Mouse (Mus musculus) erythroblast, embryonic 14.5 days (primary cell): ENCODE data around the gene Gfod1. TPM values are rescaled to one million over a fixed set of nuclear protein-coding genes. Genes with fewer than 3 reads are reported as not detected.
A peak's percentile ranks its signal among the peaks of the same experiment; 100 is the strongest.

Source experiments
- H3K27me3 ChIP-seq: 2 replicates; pipeline ENCODE4 v1.6.1; 2012; ENCODE audit warnings: inconsistent platforms; ENCODE audit not compliant: control insufficient read depth
- H3K36me3 ChIP-seq: 2 replicates; pipeline ENCODE4 v1.6.1; 2012; ENCODE audit warnings: mild to moderate bottlenecking, inconsistent platforms; ENCODE audit not compliant: control insufficient read depth
- H3K4me1 ChIP-seq: 2 replicates; pipeline ENCODE4 v1.6.1; 2012; ENCODE audit warnings: inconsistent platforms; ENCODE audit not compliant: control insufficient read depth
- H3K4me3 ChIP-seq: replicated peaks from 2 replicates; pipeline ENCODE3; 2012; ENCODE audit warnings: moderate library complexity, mild to moderate bottlenecking, inconsistent platforms
- H3K9me3 ChIP-seq: 2 replicates; pipeline ENCODE4 v1.6.1; 2012; ENCODE audit warnings: low read length, inconsistent platforms, mixed read lengths; ENCODE audit not compliant: control insufficient read depth
- GATA1 ChIP-seq: IDR thresholded peaks from 2 replicates; pipeline ENCODE4 v1.6.1; 2012; ENCODE audit warnings: low read length, inconsistent platforms, mixed read lengths
- TAL1 ChIP-seq: IDR thresholded peaks from 3 replicates; pipeline ENCODE4 v1.6.1; 2012; ENCODE audit warnings: low read length, inconsistent platforms, mixed read lengths
- polyA plus RNA-seq: library from polyadenylated mRNA; stranded (reverse); fragments of >175 nt; gene quantifications from 2 replicates; pipeline ENCODE4 v1.2.3, GENCODE M21; 2012

The Gfod1 gene
- 0.01 and 0.03 TPM in 2 replicates for polyA plus RNA-seq

- H3K4me1 ChIP-seq, result peaks cover 27% of the 10 kb centered on the region
- H3K27me3 ChIP-seq, result peaks cover 68% of the 10 kb centered on the region
- TF ChIP-seq GATA1, result no peak
- TF ChIP-seq TAL1, result no peak
- H3K9me3 ChIP-seq, result no peaks in the 10 kb centered on the region
- H3K4me3 ChIP-seq, result peak within 1 kb of the TSS; percentile 62
- H3K36me3 ChIP-seq, result no peaks in the 10 kb centered on the region
These were observed at the start of gene Gfod1 for GRCm38 (mm10) chr13:43304018-43304431. Gene Gfod1, minus strand, starts transcription at chr13:43304172.

DNA sequence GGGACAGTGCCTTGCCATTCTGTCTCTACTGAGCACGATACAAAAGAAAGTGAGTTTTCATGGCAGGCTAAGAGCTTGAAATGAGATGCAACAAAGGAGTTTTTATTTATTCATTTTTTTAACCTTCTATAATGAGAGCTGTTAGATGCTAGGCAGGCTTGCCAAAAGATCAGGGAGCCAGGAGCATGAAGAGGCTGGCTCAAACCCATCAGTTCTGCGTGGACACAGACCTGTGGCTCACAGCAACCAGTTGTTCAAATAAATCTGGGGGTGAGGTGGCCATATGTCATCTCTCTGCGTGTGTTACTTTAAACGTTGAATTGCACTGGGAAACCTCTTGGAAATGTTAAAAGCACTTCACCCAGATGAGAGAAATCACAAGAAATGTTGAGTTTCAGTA is 49.4 kb upstream of the Gfod1 start:
- no peak overlapping the region for H3K4me3 ChIP-seq
- H3K4me1 ChIP-seq, result peaks cover 2% of the 10 kb centered on the region
- no peaks in the 10 kb centered on the region for H3K36me3 ChIP-seq
- peaks cover 2% of the 10 kb centered on the region; the same call in 1 of the 2 replicates for H3K27me3 ChIP-seq
- H3K9me3 ChIP-seq, result no peaks in the 10 kb centered on the region
- TF ChIP-seq GATA1, result no peak
- TF ChIP-seq TAL1, result no peak

GRCm38 (mm10) chr13:43350489-43351169 is 46.7 kb upstream of the Gfod1 start:
- peaks cover 2% of the 10 kb centered on the region for H3K4me1 ChIP-seq
- H3K4me3 ChIP-seq, result no peak overlapping the region
- H3K36me3 ChIP-seq, result no peaks in the 10 kb centered on the region
- H3K9me3 ChIP-seq, result no peaks in the 10 kb centered on the region
- no peak for TF ChIP-seq TAL1
- TF ChIP-seq GATA1, result no peak
- H3K27me3 ChIP-seq, result peaks cover 2% of the 10 kb centered on the region; the same call in 1 of the 2 replicates

DNA sequence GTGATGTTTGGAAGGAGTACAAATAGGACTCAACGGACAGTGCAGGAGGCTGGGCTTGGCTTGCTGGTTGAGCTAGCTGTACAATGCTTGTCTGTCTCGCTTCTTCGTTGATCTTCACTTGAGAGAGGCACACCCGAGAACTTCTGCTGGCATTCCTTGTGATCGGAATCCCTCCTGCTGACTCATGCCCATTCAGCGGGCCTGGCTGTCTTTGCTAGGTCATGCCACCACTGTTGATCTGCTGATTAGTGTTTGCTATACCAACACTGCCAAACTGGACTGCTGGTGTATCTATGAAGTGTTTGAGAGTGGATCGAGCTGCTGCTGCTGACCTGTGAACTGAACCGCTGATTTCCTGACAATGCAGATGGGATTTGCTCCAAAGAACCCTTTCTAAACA is 45.4 kb upstream of the Gfod1 start:
- no peaks in the 10 kb centered on the region for H3K9me3 ChIP-seq
- no peak overlapping the region for H3K4me3 ChIP-seq
- TF ChIP-seq TAL1 (no peak), GATA1 (no peak)
- H3K36me3 ChIP-seq, result no peaks in the 10 kb centered on the region
- peaks cover 2% of the 10 kb centered on the region; the same call in 1 of the 2 replicates for H3K27me3 ChIP-seq
- peaks cover 2% of the 10 kb centered on the region for H3K4me1 ChIP-seq

GRCm38 (mm10) chr13:43346825-43347224 is 42.9 kb upstream of the Gfod1 start:
- Histone ChIP-seq H3K36me3 (no peaks in the 10 kb centered on the region), H3K4me3 (no peak overlapping the region), H3K9me3 (no peaks in the 10 kb centered on the region), H3K4me1 (peaks cover 2% of the 10 kb centered on the region), H3K27me3 (peaks cover 2% of the 10 kb centered on the region; the same call in 1 of the 2 replicates)
- TF ChIP-seq TAL1, result no peak
- no peak for TF ChIP-seq GATA1

DNA sequence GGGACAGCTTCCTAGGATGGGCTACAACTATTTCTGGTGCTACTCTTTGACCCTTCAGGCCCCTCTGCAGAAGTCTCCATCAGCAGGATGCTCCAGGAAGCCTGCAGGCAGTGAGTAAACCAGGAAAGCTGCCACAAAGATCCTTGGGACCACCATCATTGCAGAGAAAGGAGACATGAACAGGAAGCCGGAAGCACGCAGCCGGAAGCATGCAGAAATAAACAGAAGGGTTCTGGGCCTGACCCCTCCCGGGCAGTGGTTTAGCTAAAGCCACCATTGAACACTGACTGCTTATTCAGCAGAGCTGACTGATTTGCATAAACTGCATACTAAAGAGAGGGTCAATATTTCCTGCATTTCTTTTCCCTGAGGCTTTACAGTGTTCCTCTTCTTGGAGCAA is 34.7 kb upstream of the Gfod1 start:
- Histone ChIP-seq H3K4me3 (no peak overlapping the region), H3K9me3 (no peaks in the 10 kb centered on the region), H3K27me3 (no peaks in the 10 kb centered on the region), H3K4me1 (no peaks in the 10 kb centered on the region), H3K36me3 (no peaks in the 10 kb centered on the region)
- TF ChIP-seq TAL1 (no peak), GATA1 (no peak)

- Histone ChIP-seq H3K9me3 (no peaks in the 10 kb centered on the region), H3K4me1 (no peaks in the 10 kb centered on the region), H3K36me3 (no peaks in the 10 kb centered on the region), H3K27me3 (no peaks in the 10 kb centered on the region), H3K4me3 (no peak overlapping the region)
- TF ChIP-seq TAL1, result no peak
- no peak for TF ChIP-seq GATA1
These were observed 34.0 kb upstream of the Gfod1 start for GRCm38 (mm10) chr13:43338001-43338400.

DNA sequence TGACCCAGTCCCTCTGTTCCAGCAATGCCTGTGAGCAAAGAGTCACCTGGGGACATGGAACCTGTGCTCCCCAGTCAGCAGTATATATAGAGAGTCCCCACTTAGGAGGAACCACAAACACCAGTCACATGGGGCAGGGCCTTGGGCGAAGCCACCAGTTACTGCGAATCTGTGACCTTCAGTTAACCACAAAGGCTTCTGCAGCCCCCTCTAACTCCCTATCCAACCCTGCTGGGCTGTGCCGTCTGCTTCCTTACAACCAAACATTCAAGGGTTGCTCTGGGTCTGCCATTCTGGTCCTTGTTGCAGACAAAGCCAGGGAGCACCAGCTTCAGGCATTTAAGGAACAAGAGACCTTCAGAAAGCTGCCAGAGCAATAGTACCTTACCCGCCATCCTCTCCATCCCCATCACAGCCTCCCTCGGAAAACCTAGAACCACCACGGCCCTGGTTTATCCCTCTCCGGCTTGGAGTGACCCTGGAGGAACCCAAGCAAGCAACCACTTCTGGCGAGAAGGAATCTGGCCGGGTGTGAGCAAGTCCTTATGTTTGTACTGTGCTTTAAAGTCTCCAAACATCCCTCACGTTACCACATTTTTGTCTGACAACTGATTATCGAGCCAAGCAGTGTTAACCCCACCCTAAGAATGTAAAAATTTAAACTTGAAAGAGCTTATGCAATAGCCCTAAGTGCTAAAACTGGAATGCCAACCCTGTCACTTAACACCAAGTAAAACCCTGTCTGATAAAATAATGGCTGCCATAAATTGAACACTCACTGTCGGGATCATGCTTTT is 32.7 kb upstream of the Gfod1 start:
- Histone ChIP-seq H3K9me3 (no peaks in the 10 kb centered on the region), H3K4me1 (no peaks in the 10 kb centered on the region), H3K4me3 (no peak overlapping the region), H3K27me3 (no peaks in the 10 kb centered on the region), H3K36me3 (no peaks in the 10 kb centered on the region)
- no peak for TF ChIP-seq GATA1
- TF ChIP-seq TAL1, result no peak

GRCm38 (mm10) chr13:43332591-43332990 is 28.6 kb upstream of the Gfod1 start:
- Histone ChIP-seq H3K36me3 (no peaks in the 10 kb centered on the region), H3K27me3 (no peaks in the 10 kb centered on the region), H3K4me3 (no peak overlapping the region), H3K9me3 (no peaks in the 10 kb centered on the region), H3K4me1 (no peaks in the 10 kb centered on the region)
- TF ChIP-seq TAL1 (no peak), GATA1 (no peak)
